Mouse (Mus musculus) megakaryocyte, adult 5-6 weeks (primary cell): ENCODE measurements around the gene Zbtb48. TPM values are rescaled to one million over a fixed set of nuclear protein-coding genes. Genes with fewer than 3 reads are reported as not detected.

Source experiments
- ATAC-seq: 2 replicates; pipeline ENCODE4 v1.8.0; 2016; ENCODE audit warnings: mild to moderate bottlenecking, inconsistent platforms; ENCODE audit not compliant: poor library complexity, severe bottlenecking
- total RNA-seq, 2 experiments: library from RNA; stranded (forward) in 1 of 2; stranded (reverse) in 1 of 2; fragments of 153-499, 151-499 nt in 1 of 2; fragments of 221-1000, 200-1000 nt in 1 of 2; gene quantifications; 2 replicates each; pipeline versions ENCODE4 v1.2.3 to v1.2.4; 2015 to 2017

Zbtb48 gene
- total RNA-seq, 2 experiments from 2014 or later: 3.8 to 8.1 TPM

DNA sequence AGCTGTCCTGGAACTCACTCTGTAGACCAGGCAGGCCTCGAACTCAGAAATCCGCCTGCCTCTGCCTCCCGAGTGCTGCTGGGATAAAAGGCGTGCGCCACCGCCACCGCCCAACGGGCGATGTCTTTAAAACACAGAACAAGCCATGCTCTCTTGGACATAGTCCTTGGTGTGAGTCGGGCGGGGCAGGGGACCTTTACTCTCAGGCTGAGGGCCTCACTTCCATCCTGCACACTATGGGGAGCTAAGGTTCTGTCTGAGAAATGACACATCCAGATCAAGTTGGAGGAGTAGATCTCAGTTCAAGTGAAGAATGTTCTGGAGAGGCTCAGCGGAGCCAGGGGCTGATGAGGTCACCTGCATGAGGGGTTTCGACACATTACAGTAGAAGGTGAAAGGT lies 5.5 kb upstream of the Zbtb48 start:
- no peak for ATAC-seq

DNA sequence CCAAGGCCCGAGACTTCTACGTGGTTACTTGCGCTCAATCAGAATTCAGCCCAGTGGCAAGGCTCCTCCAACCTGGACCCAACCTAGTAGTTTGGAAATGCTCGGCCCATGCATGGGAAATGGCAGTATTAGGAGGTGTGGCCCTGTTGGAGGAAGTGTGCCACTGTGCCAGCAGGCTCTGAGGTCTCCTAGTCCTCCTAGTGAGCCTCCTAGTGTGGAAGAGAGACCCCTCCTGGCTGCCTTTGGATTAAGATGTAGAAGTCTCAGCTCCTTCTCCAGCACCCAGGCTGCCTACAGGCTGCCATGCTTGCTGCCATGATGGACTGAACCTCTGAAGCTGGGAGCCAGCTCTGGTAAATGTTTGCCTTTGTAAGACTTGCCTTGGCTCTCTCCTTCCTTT lies 2.5 kb upstream of the Zbtb48 start:
- ATAC-seq: no peak

DNA sequence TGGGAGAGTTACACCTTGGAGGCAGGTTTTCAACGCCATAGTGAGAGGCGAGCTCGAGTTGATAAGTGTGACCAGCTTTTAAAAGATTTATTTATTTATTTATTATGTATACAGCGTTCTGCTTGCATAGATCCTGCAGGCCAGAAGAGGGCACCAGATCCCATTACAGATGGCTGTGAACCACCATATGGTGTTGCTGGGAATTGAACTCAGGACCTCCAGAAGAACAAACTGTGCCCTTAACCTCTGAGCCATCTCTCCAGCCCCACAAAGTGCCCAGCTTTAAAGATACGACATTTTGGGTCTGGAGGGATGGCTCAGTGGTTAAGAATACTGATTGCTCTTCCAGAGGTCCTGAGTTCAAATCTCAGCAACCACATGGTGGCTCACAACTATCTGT lies 1.6 kb upstream of the Zbtb48 start:
- ATAC-seq: no peak

DNA sequence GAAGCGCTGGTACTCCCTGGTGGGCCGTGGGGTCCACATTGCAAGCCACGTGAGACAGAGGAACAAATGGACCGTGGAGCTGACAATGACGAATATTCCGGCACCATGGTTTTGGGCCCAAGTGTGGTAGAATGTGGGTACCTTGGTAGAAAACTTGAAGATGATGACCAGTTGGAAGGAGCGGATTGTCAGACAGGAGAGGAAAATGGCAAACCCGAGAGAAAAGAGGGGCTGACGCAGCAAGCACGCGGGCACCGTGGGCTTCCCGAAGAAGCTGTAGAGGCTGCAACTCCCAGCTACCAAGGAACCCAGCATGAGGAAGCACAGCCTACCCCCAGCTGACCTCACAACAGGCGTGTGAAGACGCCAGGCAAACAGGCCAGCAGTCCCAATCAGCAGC lies 985 bp upstream of the Zbtb48 start:
- no peak for ATAC-seq

DNA sequence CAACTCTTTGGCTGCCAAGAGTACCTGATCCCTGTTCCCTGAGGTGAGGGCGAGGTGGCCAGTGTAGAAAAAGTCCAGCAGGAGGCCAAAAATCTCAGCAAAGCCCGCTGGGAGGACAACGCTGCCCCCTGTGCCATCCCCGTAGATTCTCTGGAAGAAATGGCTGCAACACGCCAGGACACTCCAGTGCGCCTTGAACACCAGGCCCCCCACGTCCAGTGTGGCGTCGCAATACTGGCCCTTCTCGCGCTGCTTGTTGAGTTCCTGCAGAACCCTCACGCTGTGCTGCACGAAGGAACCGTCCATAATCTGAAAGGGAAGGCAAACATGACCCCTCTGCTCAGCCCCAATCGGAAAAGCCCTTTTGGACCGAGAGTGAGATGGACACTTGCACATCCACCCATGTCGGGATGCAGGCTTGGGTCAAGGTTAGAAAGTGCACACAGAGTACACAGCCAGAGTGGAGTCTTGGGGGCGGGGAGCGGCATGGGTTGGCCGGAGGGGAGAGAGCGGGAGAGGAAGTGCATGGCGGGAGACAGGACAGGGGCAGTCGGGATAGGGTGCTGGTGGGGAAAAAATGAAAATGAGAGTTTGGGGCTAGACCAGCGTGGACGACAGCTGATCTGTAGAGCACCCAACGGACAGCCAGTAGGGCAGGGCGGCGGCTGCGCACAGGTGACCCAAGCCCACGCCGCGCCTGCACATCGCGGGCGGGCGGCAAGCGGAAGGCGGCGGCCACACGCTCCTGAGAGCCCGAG lies 541 bp downstream of the Zbtb48 start:
- peak; percentile 27 for ATAC-seq

DNA sequence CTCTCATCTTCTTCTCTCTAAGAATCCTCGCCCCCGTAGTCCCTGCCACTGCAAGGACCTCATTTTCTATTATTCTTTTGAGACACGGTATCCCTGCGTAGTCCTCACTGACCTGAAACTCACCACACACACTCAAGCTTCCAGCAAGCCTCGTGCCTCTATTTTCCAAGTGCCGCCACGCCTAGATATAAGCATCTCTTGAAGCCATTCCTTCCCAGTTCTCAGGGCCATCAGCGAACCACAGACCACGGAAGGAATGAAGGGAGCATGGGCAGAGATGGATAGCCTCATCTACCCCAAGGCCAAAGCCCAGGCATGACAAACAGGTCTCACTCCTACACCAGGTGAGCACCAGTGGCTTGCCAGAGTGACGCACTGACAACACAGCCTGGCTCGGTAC lies 2.9 kb downstream of the Zbtb48 start:
- no peak for ATAC-seq

DNA sequence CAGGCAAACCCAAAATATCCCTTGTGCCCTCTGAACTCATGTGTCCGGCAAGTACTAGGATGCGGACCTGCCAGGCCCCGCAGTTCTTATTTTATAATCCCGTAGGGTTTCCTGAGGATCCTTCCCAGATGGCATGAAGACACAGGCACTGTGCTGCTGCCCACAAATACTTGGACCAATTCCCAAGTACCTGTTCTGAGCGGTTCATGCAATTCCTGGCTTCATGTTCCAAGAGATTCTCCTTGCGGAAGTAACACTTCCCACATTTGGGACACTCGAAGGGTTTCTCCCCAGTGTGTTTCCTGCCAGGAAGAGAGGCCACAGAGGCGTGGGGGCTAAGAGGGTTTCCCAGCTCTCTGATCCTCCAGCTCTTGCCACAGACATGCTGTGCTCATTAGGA lies 5.0 kb downstream of the Zbtb48 start:
- no peak for ATAC-seq

DNA sequence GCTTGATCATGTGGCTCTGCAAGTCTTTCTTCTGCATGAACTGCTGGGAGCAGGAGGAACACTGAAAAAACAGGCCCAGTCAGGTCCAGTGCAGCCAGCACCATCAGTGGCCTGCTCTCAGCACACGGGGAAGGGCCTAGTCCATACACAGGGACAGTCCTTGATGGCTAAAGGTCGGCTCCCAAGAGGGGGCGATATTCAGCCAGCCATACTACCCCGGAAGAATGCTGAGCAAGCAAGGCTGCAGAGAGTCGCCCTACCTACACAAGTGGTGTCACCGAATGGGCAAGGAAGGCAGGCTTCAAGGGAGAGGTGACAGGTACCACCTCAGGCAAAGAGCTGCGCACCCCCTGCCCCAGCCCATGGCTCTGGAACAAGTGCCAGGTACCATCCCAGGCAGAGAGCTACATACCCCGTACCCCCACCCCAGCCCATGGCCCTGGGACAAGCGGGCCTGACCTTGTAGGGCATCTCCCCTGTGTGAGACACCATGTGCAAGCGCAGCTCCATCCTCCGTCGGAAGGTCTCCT lies 5.8 kb downstream of the Zbtb48 start:
- no peak for ATAC-seq

DNA sequence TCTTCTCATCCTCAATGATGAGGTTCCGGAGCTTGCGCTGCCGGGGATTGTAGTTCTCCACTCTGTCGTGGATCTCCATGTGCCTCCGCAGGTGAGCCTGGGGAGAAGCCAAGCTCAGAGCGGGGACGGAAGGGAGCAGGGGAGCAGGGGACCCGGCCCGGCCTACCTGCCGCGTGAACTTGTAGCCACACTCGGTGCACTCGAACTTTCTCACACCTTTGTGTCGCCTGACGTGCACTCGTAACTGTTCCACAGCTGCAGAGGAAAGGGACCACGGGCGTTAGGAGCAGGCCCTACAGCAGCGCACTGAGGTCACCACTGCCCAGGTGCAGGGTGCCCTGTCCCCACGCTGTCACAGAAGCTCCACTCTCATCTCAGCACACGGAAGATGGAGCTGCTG lies 7.4 kb downstream of the Zbtb48 start:
- no peak for ATAC-seq

DNA sequence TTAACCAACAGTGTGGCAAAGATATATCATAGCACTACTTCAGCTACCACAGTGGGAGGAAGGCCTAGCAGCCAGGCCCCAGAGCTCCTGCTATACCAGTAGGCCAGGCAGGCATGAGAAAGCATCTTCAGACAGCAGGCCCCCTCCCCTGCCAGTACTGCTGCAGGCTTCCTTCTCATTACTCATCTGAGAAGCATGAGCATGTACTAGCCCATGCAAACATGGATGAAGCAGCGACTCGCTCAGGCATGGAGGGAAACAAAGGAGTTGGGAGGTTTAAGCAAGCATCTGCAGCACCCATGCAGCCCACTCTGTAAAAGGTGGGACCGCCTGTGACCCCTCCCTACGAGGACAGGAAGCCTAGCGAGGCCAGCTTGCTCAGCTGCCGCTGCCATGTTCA lies 8.4 kb downstream of the Zbtb48 start:
- no peak for ATAC-seq

DNA sequence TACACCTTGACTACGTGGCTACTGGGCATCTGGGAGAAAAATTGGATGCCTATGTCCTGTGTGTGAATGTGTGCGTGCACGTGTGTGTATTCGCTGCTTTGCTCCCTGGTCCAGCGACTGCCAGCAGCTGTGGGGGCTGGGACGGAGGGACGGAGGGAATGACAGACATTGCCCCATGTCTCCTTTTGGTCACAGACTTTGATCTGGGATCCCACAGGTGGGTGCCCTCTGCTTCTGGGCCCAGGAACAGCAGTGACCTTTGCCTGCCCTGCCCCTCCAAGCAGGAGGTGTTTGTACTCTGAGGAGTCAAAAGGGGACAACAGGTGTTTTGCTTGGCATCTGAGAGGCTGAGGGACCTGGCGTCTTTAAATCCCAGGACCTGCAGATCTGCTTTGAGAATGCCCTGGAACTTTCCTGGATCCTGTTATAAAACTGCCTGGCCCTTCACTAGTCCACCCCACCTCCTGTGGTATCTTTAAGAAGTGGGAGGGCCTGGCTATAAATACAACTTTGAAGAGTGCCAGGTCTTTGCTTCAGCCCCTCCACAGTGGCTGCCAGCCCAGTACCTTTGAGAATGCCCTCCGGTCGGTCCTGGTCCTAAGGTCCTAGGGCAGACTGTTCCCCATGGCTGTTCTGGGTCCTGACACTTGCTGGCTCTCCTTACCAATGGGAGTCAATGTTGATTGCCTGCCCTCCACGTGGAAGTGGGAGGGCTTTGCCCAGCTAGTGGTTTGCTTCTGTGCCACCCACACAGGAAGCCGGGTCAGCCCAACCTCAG lies 14.2 kb downstream of the Zbtb48 start:
- ATAC-seq: no peak

DNA sequence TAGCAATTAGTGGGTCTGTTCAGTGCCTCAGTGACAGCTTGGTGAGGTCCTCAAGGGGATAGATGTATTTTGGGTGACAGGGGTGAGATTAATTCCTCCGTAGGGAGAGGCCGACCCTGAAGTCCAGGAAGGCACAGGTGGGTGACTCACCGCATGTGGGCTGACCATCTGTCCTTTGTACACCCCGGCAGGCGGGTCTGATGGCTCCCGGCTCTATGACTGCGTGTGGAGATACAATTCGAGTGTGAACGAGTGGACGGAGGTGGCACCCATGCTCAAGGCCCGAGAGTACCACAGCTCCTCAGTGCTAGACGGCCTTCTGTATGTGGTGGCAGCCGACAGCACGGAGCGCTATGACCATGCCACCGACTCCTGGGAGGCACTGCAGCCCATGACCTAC lies 15.4 kb downstream of the Zbtb48 start:
- no peak for ATAC-seq

DNA sequence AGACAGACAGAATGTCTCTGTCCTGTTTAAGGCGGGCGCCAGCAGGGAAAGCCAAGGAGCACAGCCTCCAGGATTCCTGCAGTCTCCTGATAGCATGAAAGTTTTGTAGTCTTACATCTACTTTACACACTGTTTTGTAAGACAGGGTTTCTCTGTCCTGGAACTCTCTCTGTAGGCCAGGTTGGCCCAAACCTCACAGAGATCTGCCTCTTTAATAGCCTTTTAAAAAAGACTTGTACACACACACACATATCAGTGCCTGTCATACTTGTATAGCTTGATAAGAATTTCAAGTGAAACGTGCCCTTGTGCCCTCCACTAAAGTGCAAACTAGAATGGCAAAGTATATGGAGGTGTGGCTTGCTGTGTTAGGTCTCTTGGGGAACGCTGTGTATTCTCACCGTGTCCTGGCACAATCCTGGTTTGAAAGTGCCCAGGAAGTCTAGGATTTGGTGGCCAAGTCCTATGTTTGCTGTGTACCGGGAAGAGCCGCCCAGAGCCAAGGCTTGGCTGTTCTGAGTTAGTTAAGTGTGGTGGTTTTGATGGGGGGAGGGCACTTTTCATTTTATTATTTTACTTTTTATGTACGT lies 16.2 kb downstream of the Zbtb48 start:
- ATAC-seq: no peak

DNA sequence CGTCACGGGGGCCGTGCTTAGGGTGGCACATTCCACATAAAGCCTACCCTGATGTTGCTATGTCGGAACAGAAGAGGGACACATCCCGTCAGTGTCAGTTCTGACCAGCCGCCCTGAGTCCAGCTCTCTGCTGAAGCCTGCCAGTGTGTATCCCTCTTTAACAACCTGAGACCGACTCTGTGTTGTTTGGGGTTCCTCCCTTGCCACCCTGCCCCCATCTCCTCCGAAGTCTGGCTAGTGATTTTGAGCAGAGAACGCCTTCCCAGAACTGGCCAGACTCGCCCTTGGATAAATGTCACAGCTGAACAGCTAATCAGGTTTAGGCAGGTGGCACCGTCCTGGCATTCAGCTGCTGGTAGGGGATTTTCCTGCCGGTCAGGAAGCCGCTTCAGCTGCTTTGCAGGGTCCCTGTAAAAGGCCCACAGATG lies 16.8 kb downstream of the Zbtb48 start:
- 0 out of 2 replicates have a peak, but pooled peaks have one; percentile 2 for ATAC-seq

DNA sequence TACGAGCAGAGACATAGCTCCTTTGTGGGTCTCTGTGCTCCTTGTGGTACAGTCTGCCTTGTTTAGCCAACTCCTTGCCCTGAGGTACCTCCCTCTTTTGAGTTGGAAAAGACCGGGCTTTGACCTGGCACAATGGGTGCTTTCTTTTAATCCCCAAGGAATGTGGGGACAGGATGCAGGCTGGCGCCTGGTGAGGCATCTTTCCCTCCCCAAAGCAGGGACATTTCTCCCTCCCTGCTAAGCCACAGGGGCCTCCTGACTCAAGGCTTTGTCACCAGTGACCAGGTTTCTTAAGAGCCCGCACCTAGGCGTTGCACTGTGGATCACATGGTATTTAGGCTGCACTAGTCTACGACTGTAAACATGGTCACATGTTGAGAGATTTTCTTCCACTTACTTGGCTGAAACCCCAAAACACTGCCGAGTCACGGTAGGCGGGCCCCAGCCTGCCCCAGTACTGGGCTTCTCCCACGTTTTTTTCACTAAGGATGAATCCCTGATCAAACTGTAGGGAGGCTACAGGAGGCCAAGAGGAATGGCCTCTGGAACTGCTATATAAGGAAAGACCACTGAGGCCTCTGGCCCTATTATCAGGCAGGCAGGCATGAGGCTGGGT lies 17.3 kb downstream of the Zbtb48 start:
- peak; percentile 39 for ATAC-seq

DNA sequence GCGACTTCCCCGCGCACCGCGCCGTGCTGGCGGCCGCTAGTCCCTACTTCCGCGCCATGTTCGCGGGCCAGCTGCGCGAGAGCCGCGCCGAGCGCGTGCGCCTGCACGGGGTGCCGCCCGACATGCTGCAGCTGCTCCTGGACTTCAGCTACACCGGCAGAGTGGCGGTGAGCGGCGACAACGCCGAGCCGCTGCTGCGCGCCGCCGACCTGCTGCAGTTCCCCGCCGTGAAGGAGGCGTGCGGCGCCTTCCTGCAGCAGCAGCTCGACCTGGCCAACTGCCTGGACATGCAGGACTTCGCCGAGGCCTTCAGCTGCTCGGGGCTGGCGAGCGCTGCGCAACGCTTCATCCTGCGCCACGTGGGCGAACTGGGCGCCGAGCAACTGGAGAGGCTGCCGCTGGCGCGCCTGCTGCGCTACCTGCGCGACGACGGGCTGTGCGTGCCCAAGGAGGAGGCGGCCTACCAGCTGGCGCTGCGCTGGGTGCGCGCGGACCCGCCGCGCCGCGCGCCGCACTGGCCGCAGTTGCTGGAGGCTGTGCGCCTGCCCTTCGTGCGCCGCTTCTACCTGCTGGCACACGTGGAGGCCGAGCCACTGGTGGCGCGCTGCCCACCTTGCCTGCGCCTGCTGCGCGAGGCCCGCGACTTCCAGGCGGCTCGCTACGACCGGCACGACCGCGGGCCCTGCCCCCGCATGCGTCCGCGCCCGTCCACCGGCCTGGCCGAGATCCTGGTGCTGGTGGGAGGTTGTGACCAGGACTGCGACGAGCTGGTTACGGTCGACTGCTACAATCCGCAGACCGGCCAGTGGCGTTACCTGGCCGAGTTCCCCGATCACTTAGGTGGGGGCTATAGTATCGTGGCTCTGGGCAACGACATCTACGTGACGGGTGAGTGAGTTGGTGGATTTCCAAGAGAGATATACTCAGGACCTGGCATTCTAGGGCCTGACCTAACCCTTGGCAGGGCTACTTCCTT lies 18.1 kb downstream of the Zbtb48 start:
- peak; percentile 7 for ATAC-seq

DNA sequence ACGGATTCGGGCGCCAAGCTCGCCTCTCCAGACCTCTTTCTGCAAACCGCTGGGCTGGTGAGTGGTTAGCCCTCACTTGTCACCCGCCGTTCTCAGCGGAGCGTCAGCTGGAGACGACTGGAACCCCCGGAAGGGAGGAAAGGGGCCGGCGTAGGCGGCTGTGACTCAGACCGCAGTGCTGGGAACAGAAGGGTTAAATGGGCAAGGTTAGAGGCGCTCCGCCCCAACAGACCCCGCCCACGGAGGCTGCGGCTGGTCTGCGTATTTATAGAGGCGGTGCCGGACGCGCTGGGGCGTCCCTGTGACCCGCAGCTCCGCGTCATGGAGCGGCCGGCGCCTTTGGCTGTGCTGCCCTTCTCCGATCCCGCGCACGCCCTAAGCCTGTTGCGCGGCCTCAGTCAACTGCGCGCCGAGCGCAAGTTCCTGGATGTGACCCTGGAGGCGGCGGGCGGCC lies 18.8 kb downstream of the Zbtb48 start, which contains the start of gene Klhl21:
Klhl21 (plus strand) TSS at position 182 of the 454 bp plus-strand sequence.
- ATAC-seq: peak; percentile 83

DNA sequence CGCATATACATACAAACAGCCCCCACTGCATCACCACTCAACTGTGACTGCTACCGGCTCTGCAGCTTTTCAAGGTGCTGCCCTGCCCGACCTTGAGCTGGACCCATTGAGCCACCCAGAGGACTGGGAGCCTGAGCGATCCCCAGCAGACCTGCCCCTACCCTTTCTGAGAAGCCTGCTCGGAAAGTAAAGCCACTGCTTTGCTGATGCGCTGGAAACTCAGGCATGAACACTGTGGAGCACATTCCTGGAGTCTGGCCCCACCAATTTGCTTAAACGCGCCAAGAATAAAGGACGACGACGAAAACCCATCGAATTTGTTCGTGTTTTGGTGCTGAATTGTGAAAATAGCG lies 19.3 kb downstream of the Zbtb48 start:
- no peak for ATAC-seq

DNA sequence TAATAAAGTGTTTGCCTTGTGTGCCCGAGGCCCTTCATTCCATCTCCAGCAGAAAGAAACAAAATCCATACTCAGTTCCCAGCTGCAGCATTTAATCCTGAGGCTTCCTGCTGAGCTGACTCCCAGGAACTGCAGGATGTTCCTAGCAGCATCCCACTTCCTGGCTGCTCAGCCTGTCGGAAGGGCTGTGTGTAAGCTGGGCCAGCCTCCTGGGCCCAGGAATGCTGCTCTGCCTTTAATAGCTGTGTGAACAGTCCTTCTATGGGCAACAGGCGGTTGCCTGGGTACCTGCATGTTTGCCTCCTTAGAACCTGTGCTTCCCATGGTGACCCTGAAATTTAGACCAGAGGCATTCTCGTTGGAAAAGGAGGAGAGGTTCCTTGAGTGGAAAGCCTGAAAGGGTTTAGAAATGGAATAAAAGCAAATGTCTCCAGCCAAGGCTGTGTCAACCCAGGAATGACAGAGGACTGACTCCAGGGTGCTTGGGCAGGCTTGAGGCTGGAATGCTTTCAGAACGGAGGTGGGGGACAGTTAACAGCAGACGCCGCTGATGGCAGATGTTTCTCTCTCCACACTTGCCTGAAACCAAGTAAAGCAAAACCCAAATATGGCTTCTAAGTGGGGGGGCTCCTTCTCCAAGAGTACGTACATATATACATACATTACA lies 19.9 kb downstream of the Zbtb48 start:
- ATAC-seq: no peak
